Mouse (Mus musculus) urinary bladder, postnatal 25 days (tissue): ENCODE data around the gene Olfr993.

Experiments
- DNase-seq: peaks from one replicate; pipeline ENCODE4 v3.0.0; 2022; ENCODE audit warnings: low spot score

The Olfr993 gene

GRCm38 (mm10) chr2:85414777-85415176 lies at the start of gene Olfr993:
Gene Olfr993, minus strand, starts transcription at chr2:85414877.
- no peak for DNase-seq

DNA sequence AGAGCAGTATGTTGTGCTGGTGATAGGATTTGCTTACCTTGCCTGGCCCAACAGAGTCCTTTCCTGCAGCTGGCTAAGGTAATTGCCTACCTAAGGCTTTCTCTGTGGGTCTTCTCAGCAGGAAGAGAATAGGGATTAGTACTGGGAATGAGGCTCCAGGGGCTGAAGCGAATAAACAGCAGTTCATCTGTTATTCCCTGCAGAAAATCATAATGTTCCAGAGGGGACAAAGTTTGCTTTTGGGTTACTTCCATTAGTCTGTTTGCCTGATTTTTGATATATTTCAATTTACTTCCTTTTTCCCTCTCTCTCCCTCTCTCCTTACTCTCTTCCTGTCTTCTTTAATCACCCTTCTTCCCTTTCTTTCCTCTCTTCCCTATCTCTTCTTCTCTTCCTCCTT lies 28.9 kb upstream of the Olfr993 start, which contains the start of gene Olfr995:
Gene Olfr995 (minus strand): TSS at position 101 of the 400 bp plus-strand sequence.
- no peak for DNase-seq

GRCm38 (mm10) chr2:85442546-85442945 lies 27.9 kb upstream of the Olfr993 start:
- no peak for DNase-seq

DNA sequence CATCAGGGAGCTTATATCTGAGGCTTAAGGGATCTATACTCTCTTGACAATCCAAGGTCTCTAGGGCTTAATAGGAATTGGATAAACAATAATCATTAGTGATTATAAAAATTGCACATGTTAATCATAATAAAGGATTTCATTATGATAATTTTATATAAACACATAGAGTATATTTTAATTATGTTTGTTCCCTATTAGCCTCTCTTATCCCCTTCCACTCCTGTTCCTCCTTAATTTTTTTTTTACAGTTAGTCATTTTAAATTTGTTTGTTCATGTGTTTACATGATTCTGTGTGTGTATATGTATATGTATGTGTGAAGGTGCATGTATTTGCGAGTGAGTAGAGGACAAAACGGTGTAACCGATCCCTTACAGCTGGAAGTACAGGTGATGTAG lies 21.7 kb upstream of the Olfr993 start, which contains the start of gene Olfr994:
Gene Olfr994 (minus strand): TSS at position 101 of the 400 bp plus-strand sequence.
- no peak for DNase-seq

GRCm38 (mm10) chr2:85425893-85426292 lies 11.2 kb upstream of the Olfr993 start:
- no peak for DNase-seq

GRCm38 (mm10) chr2:85409369-85409768 lies 5.3 kb downstream of the Olfr993 start, which contains the start of gene Olfr992:
Gene Olfr992, minus strand, starts transcription at chr2:85409469.
- no peak for DNase-seq
